Mouse (Mus musculus): ENCODE data around the gene Adap1. TPM values are rescaled to one million over a fixed set of nuclear protein-coding genes. Genes with fewer than 3 reads are reported as not detected.

Adap1 gene
- polyA plus RNA-seq, 1 experiment from 2014 or later, result 7.7 TPM

DNA sequence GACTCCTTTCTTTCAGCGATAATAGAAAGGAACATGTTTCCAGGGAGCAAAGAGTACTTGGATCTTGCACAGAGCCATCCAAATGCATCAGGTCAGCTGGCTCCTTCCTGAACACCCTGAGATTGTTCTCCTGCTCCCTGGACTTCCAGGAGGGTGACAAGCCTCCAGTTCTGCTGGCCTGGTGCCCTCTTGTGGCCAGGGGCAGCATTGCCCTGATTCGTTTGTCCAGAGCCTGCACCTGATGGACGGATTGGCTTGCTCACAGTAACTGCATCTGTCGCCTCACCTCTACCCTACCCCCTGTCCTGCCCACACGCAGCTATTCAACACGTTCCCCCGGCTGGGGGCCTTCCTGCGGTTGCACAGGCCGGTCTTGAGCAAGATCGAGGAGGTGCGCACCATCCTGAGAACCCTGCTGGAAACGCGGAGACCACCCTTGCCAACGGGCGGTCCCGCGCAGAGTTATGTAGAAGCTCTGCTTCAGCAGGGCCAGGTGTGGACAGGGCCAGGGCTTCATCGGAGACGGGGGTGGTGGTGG is 29.9 kb upstream of the Adap1 start:
- H3K9me3 ChIP-seq (ENCODE audit: control insufficient read depth, low read length), result no peaks in the 10 kb centered on the region
- H3K27ac ChIP-seq (ENCODE audit: low read depth), result no peak overlapping the region
- no peaks in the 10 kb centered on the region for H3K36me3 ChIP-seq (ENCODE audit: control insufficient read depth, insufficient read depth, low read length)
- 0 out of 2 replicates have a peak, but pooled peaks have one; percentile 9 for ATAC-seq (replicated peaks; ENCODE audit: low FRiP score, low TSS enrichment, low read depth)
- no peak overlapping the region for H3K9ac ChIP-seq (ENCODE audit: low read length)
- WGBS, result 35% methylated on average over 19 of the region's 19 CpGs
- peak; percentile 92 for DNase-seq (ENCODE audit: low spot score)
- no peak overlapping the region for H3K4me3 ChIP-seq (ENCODE audit: low read depth, low read length)
- H3K4me2 ChIP-seq (ENCODE audit: low read length), result no peak overlapping the region
- H3K27me3 ChIP-seq (replicated peaks; ENCODE audit: control insufficient read depth, insufficient read depth, low read length), result no peaks in the 10 kb centered on the region
- peaks cover 14% of the 10 kb centered on the region for H3K4me1 ChIP-seq (replicated peaks; ENCODE audit: control insufficient read depth, insufficient read depth, low read length)

DNA sequence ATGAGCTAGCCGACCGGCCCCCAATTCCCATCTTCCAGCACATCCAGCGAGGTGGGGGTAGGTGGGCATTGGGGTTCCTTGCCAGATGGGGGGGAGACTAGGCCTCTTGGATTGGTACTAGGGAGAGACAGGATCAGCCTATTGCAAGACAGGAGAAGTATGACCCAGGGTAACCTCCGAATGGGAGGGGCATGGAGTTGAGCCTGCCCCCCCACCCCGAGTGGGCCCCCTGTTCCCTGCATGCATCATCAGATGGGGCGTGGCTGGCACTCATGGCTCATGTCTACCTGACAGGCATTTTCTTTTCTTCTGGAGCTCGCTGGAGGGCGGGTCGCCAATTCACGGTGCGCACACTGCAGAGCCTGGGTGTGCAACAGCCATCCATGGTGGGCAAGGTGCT is 28.5 kb upstream of the Adap1 start:
- DNase-seq (ENCODE audit: low spot score) (no peak), ATAC-seq (replicated peaks; ENCODE audit: low FRiP score, low TSS enrichment, low read depth) (peak; percentile 26; the same call in 1 of the 2 replicates)
- no peak overlapping the region; the same call in 1 of the 2 replicates for H3K27ac ChIP-seq (ENCODE audit: low read depth)
- H3K36me3 ChIP-seq (ENCODE audit: control insufficient read depth, insufficient read depth, low read length), result no peaks in the 10 kb centered on the region
- H3K9ac ChIP-seq (ENCODE audit: low read length), result no peak overlapping the region
- H3K9me3 ChIP-seq (ENCODE audit: control insufficient read depth, low read length), result no peaks in the 10 kb centered on the region
- WGBS, result 83% methylated on average over 11 of the region's 11 CpGs
- H3K4me2 ChIP-seq (ENCODE audit: low read length), result peak overlapping the region; percentile 12; the same call in 1 of the 2 replicates
- no peaks in the 10 kb centered on the region for H3K27me3 ChIP-seq (replicated peaks; ENCODE audit: control insufficient read depth, insufficient read depth, low read length)
- no peak overlapping the region for H3K4me3 ChIP-seq (ENCODE audit: low read depth, low read length)
- peaks cover 14% of the 10 kb centered on the region for H3K4me1 ChIP-seq (replicated peaks; ENCODE audit: control insufficient read depth, insufficient read depth, low read length)

DNA sequence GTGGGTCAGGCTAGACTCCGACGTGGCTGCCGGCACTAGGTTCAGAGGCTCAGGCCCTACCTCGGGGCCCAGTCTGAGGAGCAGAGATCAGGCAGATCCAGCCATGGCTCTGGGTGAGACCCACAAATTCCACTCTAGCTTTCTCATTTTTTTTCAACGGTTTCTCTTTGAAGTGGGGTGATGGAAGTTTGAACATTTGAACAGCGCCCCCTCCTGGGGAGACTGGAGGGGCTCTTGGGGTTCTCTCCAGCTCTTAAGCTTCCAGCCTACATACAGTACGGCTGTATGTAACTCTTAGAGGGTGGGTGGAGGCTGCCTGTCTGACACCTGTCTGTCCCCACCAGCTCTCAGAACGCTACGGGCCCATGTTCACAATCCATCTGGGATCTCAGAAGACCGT is 28.1 kb upstream of the Adap1 start:
- Histone ChIP-seq H3K36me3 (ENCODE audit: control insufficient read depth, insufficient read depth, low read length) (no peaks in the 10 kb centered on the region), H3K27ac (ENCODE audit: low read depth) (no peak overlapping the region; the same call in 1 of the 2 replicates), H3K27me3 (replicated peaks; ENCODE audit: control insufficient read depth, insufficient read depth, low read length) (no peaks in the 10 kb centered on the region), H3K4me3 (ENCODE audit: low read depth, low read length) (no peak overlapping the region), H3K4me2 (ENCODE audit: low read length) (peak overlapping the region; percentile 12; the same call in 1 of the 2 replicates), H3K9ac (ENCODE audit: low read length) (no peak overlapping the region), H3K9me3 (ENCODE audit: control insufficient read depth, low read length) (no peaks in the 10 kb centered on the region), H3K4me1 (replicated peaks; ENCODE audit: control insufficient read depth, insufficient read depth, low read length) (peaks cover 14% of the 10 kb centered on the region)
- DNase-seq (ENCODE audit: low spot score) (peak; percentile 76), ATAC-seq (replicated peaks; ENCODE audit: low FRiP score, low TSS enrichment, low read depth) (no peak)
- whole genome bisulfite sequencing, result 55% methylated on average over 10 of the region's 10 CpGs

DNA sequence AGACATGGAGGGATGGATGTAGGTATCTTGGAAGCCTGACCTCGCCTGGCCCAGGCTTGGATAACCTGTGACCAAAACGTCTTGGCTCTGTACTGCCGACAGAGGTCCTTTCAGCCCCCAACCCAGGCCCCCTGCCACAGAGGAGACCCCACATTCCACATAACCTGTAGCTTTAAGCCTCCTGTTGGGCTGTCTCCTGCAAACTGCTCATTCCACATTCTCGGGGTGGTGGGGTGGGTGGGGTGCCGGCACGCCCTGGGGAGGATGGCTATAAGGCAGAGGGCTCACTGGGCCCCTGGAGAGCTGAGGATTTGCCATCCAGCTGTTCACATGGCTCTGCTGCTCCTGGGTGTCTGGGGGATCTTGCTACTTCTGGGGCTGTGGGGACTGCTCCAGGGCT is 26.9 kb upstream of the Adap1 start, which contains the start of gene Cyp2w1:
Gene Cyp2w1, plus strand, starts transcription at position 301 of the 400 bp plus-strand sequence.
- H3K4me3 ChIP-seq (ENCODE audit: low read depth, low read length), result no peak within 1 kb of the TSS
- H3K4me2 ChIP-seq (ENCODE audit: low read length), result peak within 1 kb of the TSS; percentile 25; the same call in 1 of the 2 replicates
- DNase-seq (ENCODE audit: low spot score), result no peak
- no peaks in the 10 kb centered on the region for H3K9me3 ChIP-seq (ENCODE audit: control insufficient read depth, low read length)
- peaks cover 14% of the 10 kb centered on the region for H3K4me1 ChIP-seq (replicated peaks; ENCODE audit: control insufficient read depth, insufficient read depth, low read length)
- WGBS, result 41% methylated on average over 6 of the region's 6 CpGs
- ATAC-seq (replicated peaks; ENCODE audit: low FRiP score, low TSS enrichment, low read depth), result no peak
- H3K27ac ChIP-seq (ENCODE audit: low read depth), result peak within 1 kb of the TSS; percentile 70
- no peaks in the 10 kb centered on the region for H3K27me3 ChIP-seq (replicated peaks; ENCODE audit: control insufficient read depth, insufficient read depth, low read length)
- H3K9ac ChIP-seq (ENCODE audit: low read length), result 0 out of 2 replicates have a peak within 1 kb of the TSS, but pooled peaks have one; percentile 7
- H3K36me3 ChIP-seq (ENCODE audit: control insufficient read depth, insufficient read depth, low read length), result no peaks in the 10 kb centered on the region

DNA sequence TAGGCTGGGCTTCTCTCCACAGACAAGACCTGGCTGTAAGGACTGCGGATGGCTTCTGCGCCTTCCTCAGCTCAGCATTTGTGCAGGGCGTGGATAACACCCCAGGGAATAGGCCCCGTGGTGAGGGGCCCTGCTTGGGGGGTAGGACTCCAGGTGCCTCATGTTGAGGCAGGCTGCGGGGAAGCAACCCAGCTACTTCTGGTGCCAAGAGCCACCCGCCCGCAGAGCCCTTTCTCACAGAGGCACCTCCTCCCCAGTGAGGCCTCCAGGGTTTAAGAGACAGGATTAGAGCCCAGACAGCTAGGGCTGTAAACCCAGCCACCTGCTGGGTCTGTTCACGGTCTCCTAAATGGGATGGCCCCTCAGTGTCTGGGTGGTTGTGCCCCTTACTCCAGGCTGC is 26.2 kb upstream of the Adap1 start:
- WGBS, result 18% methylated on average over 8 of the region's 8 CpGs
- Histone ChIP-seq H3K4me2 (ENCODE audit: low read length) (peak overlapping the region; percentile 25; the same call in 1 of the 2 replicates), H3K27ac (ENCODE audit: low read depth) (peak overlapping the region; percentile 70), H3K9ac (ENCODE audit: low read length) (no peak overlapping the region), H3K4me1 (replicated peaks; ENCODE audit: control insufficient read depth, insufficient read depth, low read length) (peaks cover 16% of the 10 kb centered on the region), H3K27me3 (replicated peaks; ENCODE audit: control insufficient read depth, insufficient read depth, low read length) (no peaks in the 10 kb centered on the region), H3K9me3 (ENCODE audit: control insufficient read depth, low read length) (no peaks in the 10 kb centered on the region), H3K4me3 (ENCODE audit: low read depth, low read length) (no peak overlapping the region), H3K36me3 (ENCODE audit: control insufficient read depth, insufficient read depth, low read length) (no peaks in the 10 kb centered on the region)
- ATAC-seq (replicated peaks; ENCODE audit: low FRiP score, low TSS enrichment, low read depth), result peak; percentile 18; the same call in 1 of the 2 replicates
- DNase-seq (ENCODE audit: low spot score), result peak; percentile 66

DNA sequence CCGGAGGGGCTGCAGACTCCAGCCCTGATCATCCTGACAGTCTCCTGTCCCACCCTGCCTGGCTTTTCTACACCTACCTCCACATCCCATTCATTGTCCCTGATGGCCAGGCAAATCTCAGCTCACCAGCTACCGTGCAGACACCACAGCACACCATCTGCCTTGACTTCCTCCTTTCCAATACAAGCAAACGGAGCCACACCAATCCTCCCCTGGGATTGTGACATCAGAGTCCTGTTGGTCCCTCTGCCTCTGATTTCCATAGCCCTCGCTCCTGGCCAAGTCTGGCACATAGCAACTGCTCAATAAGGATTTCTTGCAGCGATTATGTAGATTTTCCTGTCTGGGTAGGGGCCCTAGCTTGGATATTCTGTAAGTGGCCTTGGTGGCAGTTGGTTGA is 25.7 kb upstream of the Adap1 start, which contains the start of gene Cox19:
Gene Cox19, minus strand, starts transcription at position 285 of the 400 bp plus-strand sequence.
- WGBS, result 50% methylated on average over 5 of the region's 5 CpGs
- no peak within 1 kb of the TSS for H3K9ac ChIP-seq (ENCODE audit: low read length)
- peak within 1 kb of the TSS; percentile 25; the same call in 1 of the 2 replicates for H3K4me2 ChIP-seq (ENCODE audit: low read length)

DNA sequence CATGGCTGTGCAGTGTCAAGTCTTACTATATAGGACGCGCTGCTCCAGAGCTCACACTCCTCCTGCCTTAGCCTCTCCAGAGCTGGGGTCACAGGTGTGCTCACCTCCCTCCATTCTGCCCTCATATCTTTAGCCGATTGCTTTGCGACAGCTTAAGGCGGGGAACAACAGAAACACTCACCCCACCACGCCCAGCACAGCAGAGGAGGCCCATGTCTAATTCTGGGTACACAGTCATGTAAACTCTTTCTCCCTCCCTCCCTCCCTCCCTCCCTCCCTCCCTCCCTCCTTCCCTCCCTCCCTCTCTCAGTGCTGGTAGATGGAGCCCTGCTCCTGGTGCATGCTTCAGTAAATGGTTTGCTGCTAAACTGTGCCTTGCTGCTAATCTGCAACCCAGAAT is 24.3 kb upstream of the Adap1 start:
- Histone ChIP-seq H3K27ac (ENCODE audit: low read depth) (peak overlapping the region; percentile 54; the same call in 1 of the 2 replicates), H3K9ac (ENCODE audit: low read length) (no peak overlapping the region), H3K4me1 (replicated peaks; ENCODE audit: control insufficient read depth, insufficient read depth, low read length) (peaks cover 23% of the 10 kb centered on the region), H3K27me3 (replicated peaks; ENCODE audit: control insufficient read depth, insufficient read depth, low read length) (no peaks in the 10 kb centered on the region), H3K9me3 (ENCODE audit: control insufficient read depth, low read length) (no peaks in the 10 kb centered on the region), H3K4me2 (ENCODE audit: low read length) (no peak overlapping the region), H3K4me3 (ENCODE audit: low read depth, low read length) (no peak overlapping the region), H3K36me3 (ENCODE audit: control insufficient read depth, insufficient read depth, low read length) (no peaks in the 10 kb centered on the region)
- ATAC-seq (replicated peaks; ENCODE audit: low FRiP score, low TSS enrichment, low read depth), result no peak
- WGBS, result 62% methylated on average over 6 of the region's 6 CpGs
- DNase-seq (ENCODE audit: low spot score), result no peak

More for the DNA sequence above, 25.7 kb upstream of the Adap1 start, which contains the start of gene Cox19:
- Histone ChIP-seq H3K36me3 (ENCODE audit: control insufficient read depth, insufficient read depth, low read length) (no peaks in the 10 kb centered on the region), H3K27me3 (replicated peaks; ENCODE audit: control insufficient read depth, insufficient read depth, low read length) (no peaks in the 10 kb centered on the region), H3K9me3 (ENCODE audit: control insufficient read depth, low read length) (no peaks in the 10 kb centered on the region), H3K4me3 (ENCODE audit: low read depth, low read length) (no peak within 1 kb of the TSS), H3K4me1 (replicated peaks; ENCODE audit: control insufficient read depth, insufficient read depth, low read length) (peaks cover 17% of the 10 kb centered on the region), H3K27ac (ENCODE audit: low read depth) (peak within 1 kb of the TSS; percentile 70)
- DNase-seq (ENCODE audit: low spot score) (no peak), ATAC-seq (replicated peaks; ENCODE audit: low FRiP score, low TSS enrichment, low read depth) (no peak)

DNA sequence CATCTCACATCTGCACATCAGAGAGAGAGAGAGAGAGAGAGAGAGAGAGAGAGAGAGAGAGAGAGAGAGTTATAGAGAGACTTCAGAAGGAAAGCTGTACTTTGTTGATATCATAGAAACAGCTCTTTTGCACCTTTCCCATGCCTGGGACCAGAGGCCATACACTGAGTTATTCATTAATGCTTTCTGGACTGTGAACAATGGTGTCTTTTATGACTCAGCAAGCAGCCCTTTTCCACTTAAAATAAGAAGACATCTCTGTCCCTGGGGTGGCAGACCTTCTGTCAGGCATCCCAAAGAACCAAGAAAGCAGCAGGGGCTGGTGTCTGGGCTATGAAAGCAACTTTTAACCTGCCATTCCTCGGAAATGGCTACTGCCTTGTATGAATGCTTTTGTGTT is 21.8 kb upstream of the Adap1 start:
- H3K36me3 ChIP-seq (ENCODE audit: control insufficient read depth, insufficient read depth, low read length), result peaks cover 8% of the 10 kb centered on the region
- WGBS, result 56% methylated on average over 1 of the region's 1 CpGs
- H3K4me3 ChIP-seq (ENCODE audit: low read depth, low read length), result no peak overlapping the region
- no peaks in the 10 kb centered on the region for H3K9me3 ChIP-seq (ENCODE audit: control insufficient read depth, low read length)
- H3K27me3 ChIP-seq (replicated peaks; ENCODE audit: control insufficient read depth, insufficient read depth, low read length), result no peaks in the 10 kb centered on the region
- H3K9ac ChIP-seq (ENCODE audit: low read length), result no peak overlapping the region
- peak overlapping the region; percentile 69; the same call in 1 of the 2 replicates for H3K27ac ChIP-seq (ENCODE audit: low read depth)
- DNase-seq (ENCODE audit: low spot score), result no peak
- ATAC-seq (replicated peaks; ENCODE audit: low FRiP score, low TSS enrichment, low read depth), result no peak
- peaks cover 22% of the 10 kb centered on the region for H3K4me1 ChIP-seq (replicated peaks; ENCODE audit: control insufficient read depth, insufficient read depth, low read length)
- no peak overlapping the region for H3K4me2 ChIP-seq (ENCODE audit: low read length)

DNA sequence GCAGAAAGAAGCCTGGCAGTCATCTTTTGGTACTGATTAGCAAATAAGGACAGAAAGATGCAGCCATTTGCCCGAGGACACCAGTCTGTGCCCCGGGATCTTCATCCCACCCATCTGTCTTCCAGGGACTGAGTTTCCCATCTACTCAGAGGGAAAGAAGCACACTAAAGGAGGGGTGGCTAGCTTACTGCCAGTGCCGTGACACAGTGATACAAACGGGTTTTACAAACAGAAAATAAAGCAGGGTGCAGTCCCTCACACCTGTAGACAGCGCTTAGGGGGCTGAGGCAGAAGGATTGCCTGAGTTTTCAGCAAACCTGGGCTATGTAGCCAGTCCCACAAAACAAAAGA is 19.9 kb upstream of the Adap1 start:
- WGBS, result 10% methylated on average over 5 of the region's 5 CpGs

More for the DNA sequence above, 19.9 kb upstream of the Adap1 start:
- Histone ChIP-seq H3K36me3 (ENCODE audit: control insufficient read depth, insufficient read depth, low read length) (peaks cover 24% of the 10 kb centered on the region), H3K9me3 (ENCODE audit: control insufficient read depth, low read length) (no peaks in the 10 kb centered on the region), H3K4me3 (ENCODE audit: low read depth, low read length) (peak overlapping the region; percentile 96), H3K9ac (ENCODE audit: low read length) (peak overlapping the region; percentile 39), H3K4me1 (replicated peaks; ENCODE audit: control insufficient read depth, insufficient read depth, low read length) (peaks cover 9% of the 10 kb centered on the region), H3K27me3 (replicated peaks; ENCODE audit: control insufficient read depth, insufficient read depth, low read length) (no peaks in the 10 kb centered on the region), H3K4me2 (ENCODE audit: low read length) (peak overlapping the region; percentile 98), H3K27ac (ENCODE audit: low read depth) (peak overlapping the region; percentile 74)
- 0 out of 2 replicates have a peak, but pooled peaks have one; percentile 4 for ATAC-seq (replicated peaks; ENCODE audit: low FRiP score, low TSS enrichment, low read depth)
- no peak for DNase-seq (ENCODE audit: low spot score)
